Mouse (Mus musculus): Measurements from ENCODE around the gene Ctso. TPM values are rescaled to one million over a fixed set of nuclear protein-coding genes. Genes with fewer than 3 reads are reported as not detected.
A peak's percentile ranks its signal among the peaks of the same experiment; 100 is the strongest.

Ctso gene
- polyA plus RNA-seq (2015; fragmentation: Nextera tagmentation; extraction: Ambion mirVana): 19.4 and 22.9 TPM in 2 replicates

- 11% methylated on average over 27 of the region's 27 CpGs for WGBS
- Histone ChIP-seq H3K9me3 (no peaks in the 10 kb centered on the region), H3K36me3 (no peaks in the 10 kb centered on the region), H3K4me3 (peak within 1 kb of the TSS; percentile 96), H3K9ac (peak within 1 kb of the TSS; percentile 92), H3K27ac (peak within 1 kb of the TSS; percentile 95), H3K27me3 (no peaks in the 10 kb centered on the region), H3K4me1 (peaks cover 9% of the 10 kb centered on the region; the same call in 1 of the 2 replicates), H3K4me2 (peak within 1 kb of the TSS; percentile 54)
- peak; percentile 93 for ATAC-seq (ENCODE audit: borderline replicate concordance, extremely low read depth, low FRiP score, low TSS enrichment)
Measured at GRCm38 (mm10) chr3:81932141-81933101, at the start of gene Ctso. Gene Ctso, plus strand, starts transcription at chr3:81932601.

- no peak overlapping the region for H3K27ac ChIP-seq
- ATAC-seq (ENCODE audit: borderline replicate concordance, extremely low read depth, low FRiP score, low TSS enrichment): no peak
- no peak overlapping the region for H3K4me3 ChIP-seq
Measured at GRCm38 (mm10) chr3:81883916-81884315, 48.5 kb upstream of the Ctso start.

GRCm38 (mm10) chr3:81885566-81885965, 46.8 kb upstream of the Ctso start:
- Histone ChIP-seq H3K27me3 (no peaks in the 10 kb centered on the region), H3K36me3 (no peaks in the 10 kb centered on the region), H3K4me3 (no peak overlapping the region), H3K9ac (no peak overlapping the region), H3K4me2 (no peak overlapping the region), H3K9me3 (no peaks in the 10 kb centered on the region), H3K27ac (no peak overlapping the region), H3K4me1 (no peaks in the 10 kb centered on the region)
- no peak for ATAC-seq (ENCODE audit: borderline replicate concordance, extremely low read depth, low FRiP score, low TSS enrichment)
- WGBS: 94% methylated on average over 2 of the region's 2 CpGs

More at GRCm38 (mm10) chr3:81883916-81884315, 48.5 kb upstream of the Ctso start:
- Histone ChIP-seq H3K4me2 (no peak overlapping the region), H3K9ac (no peak overlapping the region), H3K9me3 (no peaks in the 10 kb centered on the region), H3K27me3 (no peaks in the 10 kb centered on the region), H3K36me3 (no peaks in the 10 kb centered on the region), H3K4me1 (no peaks in the 10 kb centered on the region)

- H3K36me3 ChIP-seq: no peaks in the 10 kb centered on the region
- WGBS: 48% methylated on average over 6 of the region's 6 CpGs
- no peaks in the 10 kb centered on the region for H3K4me1 ChIP-seq
- ATAC-seq (ENCODE audit: borderline replicate concordance, extremely low read depth, low FRiP score, low TSS enrichment): no peak
- H3K4me2 ChIP-seq: no peak overlapping the region
- H3K4me3 ChIP-seq: no peak overlapping the region
- H3K27me3 ChIP-seq: no peaks in the 10 kb centered on the region
- no peak overlapping the region for H3K9ac ChIP-seq
- no peak overlapping the region for H3K27ac ChIP-seq
- no peaks in the 10 kb centered on the region for H3K9me3 ChIP-seq
Measured at GRCm38 (mm10) chr3:81889137-81889536, 43.3 kb upstream of the Ctso start.

- Histone ChIP-seq H3K4me2 (no peak overlapping the region), H3K9ac (no peak overlapping the region), H3K4me1 (no peaks in the 10 kb centered on the region), H3K27me3 (no peaks in the 10 kb centered on the region), H3K9me3 (no peaks in the 10 kb centered on the region), H3K27ac (no peak overlapping the region), H3K36me3 (no peaks in the 10 kb centered on the region), H3K4me3 (no peak overlapping the region)
- ATAC-seq (ENCODE audit: borderline replicate concordance, extremely low read depth, low FRiP score, low TSS enrichment): no peak
- 69% methylated on average over 6 of the region's 6 CpGs for WGBS
Measured at GRCm38 (mm10) chr3:81910286-81911036, 21.9 kb upstream of the Ctso start.

GRCm38 (mm10) chr3:81916030-81916686, 16.2 kb upstream of the Ctso start:
- no peak for ATAC-seq (ENCODE audit: borderline replicate concordance, extremely low read depth, low FRiP score, low TSS enrichment)
- Histone ChIP-seq H3K4me1 (no peaks in the 10 kb centered on the region), H3K9me3 (no peaks in the 10 kb centered on the region), H3K36me3 (no peaks in the 10 kb centered on the region), H3K9ac (no peak overlapping the region), H3K27ac (no peak overlapping the region), H3K4me2 (no peak overlapping the region), H3K4me3 (no peak overlapping the region), H3K27me3 (no peaks in the 10 kb centered on the region)
- 56% methylated on average over 5 of the region's 5 CpGs for WGBS

GRCm38 (mm10) chr3:81917354-81917935, 15.0 kb upstream of the Ctso start:
- no peak overlapping the region for H3K27ac ChIP-seq
- H3K9me3 ChIP-seq: no peaks in the 10 kb centered on the region
- H3K36me3 ChIP-seq: no peaks in the 10 kb centered on the region
- H3K4me1 ChIP-seq: no peaks in the 10 kb centered on the region
- WGBS: 84% methylated on average over 3 of the region's 3 CpGs
- no peaks in the 10 kb centered on the region for H3K27me3 ChIP-seq
- no peak overlapping the region for H3K9ac ChIP-seq
- no peak overlapping the region for H3K4me2 ChIP-seq
- ATAC-seq (ENCODE audit: borderline replicate concordance, extremely low read depth, low FRiP score, low TSS enrichment): no peak
- no peak overlapping the region for H3K4me3 ChIP-seq

GRCm38 (mm10) chr3:81918215-81918614, 14.2 kb upstream of the Ctso start:
- 77% methylated on average over 8 of the region's 8 CpGs for WGBS
- Histone ChIP-seq H3K9ac (no peak overlapping the region), H3K4me3 (no peak overlapping the region), H3K27ac (no peak overlapping the region), H3K27me3 (no peaks in the 10 kb centered on the region), H3K9me3 (no peaks in the 10 kb centered on the region), H3K36me3 (no peaks in the 10 kb centered on the region), H3K4me1 (0 out of 2 replicates have a peak, but pooled peaks cover 3% of the 10 kb centered on the region), H3K4me2 (no peak overlapping the region)
- no peak for ATAC-seq (ENCODE audit: borderline replicate concordance, extremely low read depth, low FRiP score, low TSS enrichment)

GRCm38 (mm10) chr3:81919681-81920080, 12.7 kb upstream of the Ctso start:
- Histone ChIP-seq H3K9me3 (no peaks in the 10 kb centered on the region), H3K4me1 (0 out of 2 replicates have a peak, but pooled peaks cover 3% of the 10 kb centered on the region), H3K27me3 (no peaks in the 10 kb centered on the region), H3K36me3 (no peaks in the 10 kb centered on the region), H3K4me2 (no peak overlapping the region), H3K9ac (no peak overlapping the region), H3K4me3 (no peak overlapping the region), H3K27ac (no peak overlapping the region)
- no peak for ATAC-seq (ENCODE audit: borderline replicate concordance, extremely low read depth, low FRiP score, low TSS enrichment)
- 48% methylated on average over 3 of the region's 3 CpGs for WGBS

- Histone ChIP-seq H3K4me1 (0 out of 2 replicates have a peak, but pooled peaks cover 3% of the 10 kb centered on the region), H3K27ac (no peak overlapping the region), H3K4me2 (no peak overlapping the region), H3K9me3 (no peaks in the 10 kb centered on the region), H3K36me3 (no peaks in the 10 kb centered on the region), H3K27me3 (no peaks in the 10 kb centered on the region), H3K4me3 (no peak overlapping the region), H3K9ac (no peak overlapping the region)
- ATAC-seq (ENCODE audit: borderline replicate concordance, extremely low read depth, low FRiP score, low TSS enrichment): peak; percentile 67; the same call in 1 of the 2 replicates
- 29% methylated on average over 4 of the region's 4 CpGs for WGBS
Measured at GRCm38 (mm10) chr3:81922910-81923309, 9.5 kb upstream of the Ctso start.

GRCm38 (mm10) chr3:81924931-81925330, 7.5 kb upstream of the Ctso start:
- no peak for ATAC-seq (ENCODE audit: borderline replicate concordance, extremely low read depth, low FRiP score, low TSS enrichment)
- H3K9me3 ChIP-seq: no peaks in the 10 kb centered on the region
- H3K4me1 ChIP-seq: 0 out of 2 replicates have a peak, but pooled peaks cover 3% of the 10 kb centered on the region
- H3K27me3 ChIP-seq: no peaks in the 10 kb centered on the region
- H3K36me3 ChIP-seq: no peaks in the 10 kb centered on the region
- 2% methylated on average over 1 of the region's 1 CpGs for WGBS
- no peak overlapping the region for H3K27ac ChIP-seq
- no peak overlapping the region for H3K4me3 ChIP-seq
- no peak overlapping the region for H3K9ac ChIP-seq
- no peak overlapping the region for H3K4me2 ChIP-seq
